Mouse (Mus musculus): Measurements from ENCODE around the gene Trim67. TPM values are rescaled to one million over a fixed set of nuclear protein-coding genes. Genes with fewer than 3 reads are reported as not detected.

Trim67 gene
- polyA plus RNA-seq, 1 experiment from 2014 or later, result 28.3 TPM

DNA sequence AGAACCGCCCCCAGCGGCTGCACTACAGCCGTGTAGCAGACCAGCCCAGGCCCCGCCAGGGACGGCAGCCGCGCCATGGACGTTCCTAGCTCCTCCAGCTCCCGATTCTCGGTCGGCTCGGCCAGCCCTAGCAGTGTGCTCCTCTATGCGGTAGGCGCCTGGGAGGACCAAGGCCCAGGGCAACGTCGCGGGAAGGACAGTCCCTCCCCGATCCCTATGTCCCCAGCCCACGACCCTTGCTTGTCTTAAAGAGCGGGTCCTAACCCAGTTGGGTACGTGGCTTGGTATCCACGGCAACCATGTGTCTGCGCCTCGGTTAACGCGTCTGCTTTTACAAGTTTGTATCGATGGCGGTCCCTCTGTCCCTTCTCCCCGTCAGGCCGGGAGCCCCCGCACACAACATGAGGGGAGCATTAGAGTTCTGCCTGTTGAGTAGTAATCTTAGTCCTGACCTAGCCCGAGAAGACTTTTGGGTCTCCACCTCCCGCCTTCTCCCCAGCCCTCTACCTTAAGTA is 70.3 kb downstream of the Trim67 start:
- ATAC-seq (ENCODE audit: low FRiP score), result peak; percentile 87
- under 1% methylated on average over 33 of the region's 33 CpGs for WGBS

DNA sequence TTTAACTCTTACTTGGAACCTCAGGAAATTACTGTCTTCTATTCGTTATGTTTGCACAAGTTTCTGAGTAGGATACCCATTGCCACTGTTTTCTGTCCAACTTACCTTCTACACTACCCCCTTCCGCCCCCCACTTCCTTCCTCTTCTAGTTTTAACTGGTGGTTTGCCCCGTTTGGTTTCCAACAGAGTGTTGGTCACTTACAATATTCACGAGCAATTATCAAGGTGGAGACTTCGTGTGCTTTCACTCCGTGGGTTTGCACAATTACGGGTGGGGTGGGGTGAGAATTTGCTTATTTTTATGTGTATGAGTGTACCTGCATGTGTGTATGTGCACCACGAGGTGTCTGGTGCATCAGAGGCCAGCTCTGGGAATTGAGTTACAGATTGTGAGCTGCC is 70.8 kb downstream of the Trim67 start:
- H3K27ac ChIP-seq (replicated peaks), result peak overlapping the region; percentile 94
- peaks cover 21% of the 10 kb centered on the region for H3K36me3 ChIP-seq
- 22% methylated on average over 8 of the region's 8 CpGs for WGBS
- peak overlapping the region; percentile 83 for H3K4me3 ChIP-seq (replicated peaks)
- no peaks in the 10 kb centered on the region for H3K27me3 ChIP-seq (replicated peaks)
- peak overlapping the region; percentile 79 for H3K4me2 ChIP-seq
- no peaks in the 10 kb centered on the region for H3K9me3 ChIP-seq (replicated peaks)
- peaks cover 27% of the 10 kb centered on the region for H3K4me1 ChIP-seq
- ATAC-seq (ENCODE audit: low FRiP score), result no peak
- H3K9ac ChIP-seq (replicated peaks), result peak overlapping the region; percentile 93

More for the DNA sequence above, 70.3 kb downstream of the Trim67 start:
- no peaks in the 10 kb centered on the region for H3K9me3 ChIP-seq (replicated peaks)
- H3K4me2 ChIP-seq, result peak overlapping the region; percentile 79
- peak overlapping the region; percentile 94 for H3K27ac ChIP-seq (replicated peaks)
- H3K36me3 ChIP-seq, result peaks cover 26% of the 10 kb centered on the region
- peak overlapping the region; percentile 83 for H3K4me3 ChIP-seq (replicated peaks)
- peak overlapping the region; percentile 93 for H3K9ac ChIP-seq (replicated peaks)
- H3K4me1 ChIP-seq, result peaks cover 27% of the 10 kb centered on the region
- H3K27me3 ChIP-seq (replicated peaks), result no peaks in the 10 kb centered on the region

DNA sequence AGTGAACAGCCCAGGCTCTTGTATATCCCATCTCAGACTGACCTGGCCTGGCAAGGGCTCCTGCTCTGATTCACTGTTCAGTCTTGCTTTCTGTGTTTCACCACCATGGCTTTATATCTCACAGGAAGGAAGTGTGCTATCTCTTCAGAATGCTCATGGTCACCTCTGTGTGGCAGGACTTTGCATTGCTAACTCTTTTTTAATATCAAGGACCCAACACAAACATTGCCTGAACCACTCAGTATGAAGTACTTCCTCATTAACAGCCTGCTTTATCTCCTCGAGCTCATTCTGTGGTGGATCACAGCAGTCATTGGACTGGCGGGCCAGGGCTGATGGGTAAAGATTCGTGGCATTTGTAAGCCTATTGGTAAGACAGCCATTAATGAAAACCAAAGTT is 73.8 kb downstream of the Trim67 start:
- peaks cover 16% of the 10 kb centered on the region for H3K36me3 ChIP-seq
- H3K4me1 ChIP-seq, result peaks cover 22% of the 10 kb centered on the region
- no peak overlapping the region for H3K4me3 ChIP-seq (replicated peaks)
- no peak overlapping the region for H3K9ac ChIP-seq (replicated peaks)
- H3K27ac ChIP-seq (replicated peaks), result no peak overlapping the region
- no peak overlapping the region for H3K4me2 ChIP-seq
- WGBS, result 87% methylated on average over 3 of the region's 3 CpGs
- ATAC-seq (ENCODE audit: low FRiP score), result no peak
- no peaks in the 10 kb centered on the region for H3K27me3 ChIP-seq (replicated peaks)
- no peaks in the 10 kb centered on the region for H3K9me3 ChIP-seq (replicated peaks)

DNA sequence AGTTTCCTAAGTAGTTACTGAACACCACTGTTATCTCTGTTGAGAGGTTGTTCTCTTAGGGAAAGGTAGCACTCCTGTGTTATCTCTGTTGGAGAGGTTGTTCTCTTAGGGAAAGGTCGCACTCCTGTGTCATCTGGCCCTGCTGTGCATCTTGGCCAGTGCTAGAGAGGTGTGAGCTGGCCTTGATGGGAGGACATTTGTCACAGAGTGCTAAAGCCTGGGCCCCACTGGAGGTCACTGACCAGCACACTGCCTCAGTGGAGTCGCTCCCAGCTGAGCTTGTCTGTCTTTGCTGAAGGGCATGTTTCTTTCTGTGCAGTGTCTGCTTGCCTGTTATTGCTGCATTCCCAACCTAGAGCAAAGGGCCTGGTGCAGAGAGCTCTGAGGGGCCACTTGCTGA is 74.2 kb downstream of the Trim67 start:
- Histone ChIP-seq H3K36me3 (peaks cover 21% of the 10 kb centered on the region), H3K27ac (replicated peaks) (no peak overlapping the region), H3K4me1 (peaks cover 18% of the 10 kb centered on the region), H3K4me2 (no peak overlapping the region), H3K4me3 (replicated peaks) (no peak overlapping the region), H3K9me3 (replicated peaks) (no peaks in the 10 kb centered on the region), H3K27me3 (replicated peaks) (no peaks in the 10 kb centered on the region), H3K9ac (replicated peaks) (no peak overlapping the region)
- WGBS, result 87% methylated on average over 2 of the region's 2 CpGs
- ATAC-seq (ENCODE audit: low FRiP score), result no peak

DNA sequence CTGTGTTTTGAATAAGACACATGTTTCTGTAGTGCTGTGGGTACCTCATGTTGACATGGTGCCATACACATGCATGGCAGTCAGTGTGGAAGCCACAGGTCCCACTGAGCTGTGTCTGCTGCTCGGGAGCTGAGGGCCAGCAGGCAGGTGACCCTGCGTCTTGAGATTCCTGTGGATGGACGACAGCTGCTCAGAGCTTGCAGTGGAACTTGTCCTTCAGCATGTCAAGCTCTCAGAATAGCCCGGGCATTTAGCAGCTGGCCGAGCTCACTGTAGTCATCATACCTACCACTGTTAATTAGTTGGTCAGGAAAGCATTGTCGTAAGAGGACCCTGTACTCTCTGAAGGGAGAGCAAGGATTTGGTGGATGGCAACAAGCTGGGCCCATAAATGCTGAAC is 76.8 kb downstream of the Trim67 start:
- Histone ChIP-seq H3K4me1 (peaks cover 6% of the 10 kb centered on the region; the same call in 1 of the 2 replicates), H3K4me2 (no peak overlapping the region), H3K27me3 (replicated peaks) (no peaks in the 10 kb centered on the region), H3K9ac (replicated peaks) (no peak overlapping the region), H3K27ac (replicated peaks) (no peak overlapping the region), H3K9me3 (replicated peaks) (no peaks in the 10 kb centered on the region), H3K36me3 (peaks cover 46% of the 10 kb centered on the region), H3K4me3 (replicated peaks) (no peak overlapping the region)
- no peak for ATAC-seq (ENCODE audit: low FRiP score)
- 76% methylated on average over 6 of the region's 6 CpGs for WGBS

DNA sequence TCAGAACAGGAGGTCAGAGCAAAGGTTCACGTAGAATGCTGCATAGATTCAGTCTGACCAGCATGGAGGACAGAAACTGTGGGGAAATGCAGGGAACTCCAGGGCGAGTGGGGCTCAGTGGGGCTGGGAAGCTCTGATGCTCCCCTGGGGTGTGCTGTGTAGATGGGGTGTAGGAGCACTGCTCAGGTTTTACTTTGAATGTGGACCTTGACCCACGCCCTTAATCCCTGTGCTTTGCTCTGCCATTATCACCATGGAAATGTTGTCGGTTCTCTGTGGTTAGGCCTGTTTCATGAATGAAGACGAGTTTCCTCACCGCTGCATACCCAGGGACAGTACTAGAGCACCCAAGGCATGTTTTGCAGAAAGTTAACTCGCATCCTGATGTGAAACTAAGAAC is 78.6 kb downstream of the Trim67 start:
- H3K27ac ChIP-seq (replicated peaks), result no peak overlapping the region
- H3K9me3 ChIP-seq (replicated peaks), result no peaks in the 10 kb centered on the region
- WGBS, result 96% methylated on average over 7 of the region's 7 CpGs
- no peak overlapping the region for H3K9ac ChIP-seq (replicated peaks)
- no peak for ATAC-seq (ENCODE audit: low FRiP score)
- H3K4me1 ChIP-seq, result 0 out of 2 replicates have a peak, but pooled peaks cover 3% of the 10 kb centered on the region
- no peaks in the 10 kb centered on the region for H3K27me3 ChIP-seq (replicated peaks)
- peaks cover 60% of the 10 kb centered on the region for H3K36me3 ChIP-seq
- no peak overlapping the region for H3K4me3 ChIP-seq (replicated peaks)
- no peak overlapping the region for H3K4me2 ChIP-seq

DNA sequence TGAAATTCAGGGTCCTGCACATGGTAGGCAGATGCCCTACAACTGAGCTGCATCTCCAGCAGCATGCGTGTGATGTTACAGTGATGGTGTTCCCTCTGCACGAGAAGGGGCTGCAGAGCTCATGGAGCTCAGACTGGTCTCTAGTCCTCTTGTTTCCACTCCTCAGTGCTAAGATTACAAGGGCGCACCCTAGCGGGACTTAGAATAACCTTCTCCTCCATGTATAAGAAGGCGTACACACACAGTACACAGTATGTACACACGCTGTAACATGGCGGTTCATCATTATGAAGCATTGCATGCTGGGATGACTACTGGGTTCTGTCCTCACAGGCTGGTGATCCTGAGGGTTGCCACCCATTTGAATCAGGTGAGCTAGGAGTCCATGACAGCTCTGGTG is 79.2 kb downstream of the Trim67 start:
- no peak overlapping the region for H3K9ac ChIP-seq (replicated peaks)
- H3K27ac ChIP-seq (replicated peaks), result no peak overlapping the region
- no peak overlapping the region for H3K4me3 ChIP-seq (replicated peaks)
- H3K36me3 ChIP-seq, result peaks cover 66% of the 10 kb centered on the region
- no peaks in the 10 kb centered on the region for H3K9me3 ChIP-seq (replicated peaks)
- no peak overlapping the region for H3K4me2 ChIP-seq
- no peaks in the 10 kb centered on the region for H3K27me3 ChIP-seq (replicated peaks)
- H3K4me1 ChIP-seq, result 0 out of 2 replicates have a peak, but pooled peaks cover 3% of the 10 kb centered on the region
- ATAC-seq (ENCODE audit: low FRiP score), result no peak
- 95% methylated on average over 7 of the region's 7 CpGs for WGBS

DNA sequence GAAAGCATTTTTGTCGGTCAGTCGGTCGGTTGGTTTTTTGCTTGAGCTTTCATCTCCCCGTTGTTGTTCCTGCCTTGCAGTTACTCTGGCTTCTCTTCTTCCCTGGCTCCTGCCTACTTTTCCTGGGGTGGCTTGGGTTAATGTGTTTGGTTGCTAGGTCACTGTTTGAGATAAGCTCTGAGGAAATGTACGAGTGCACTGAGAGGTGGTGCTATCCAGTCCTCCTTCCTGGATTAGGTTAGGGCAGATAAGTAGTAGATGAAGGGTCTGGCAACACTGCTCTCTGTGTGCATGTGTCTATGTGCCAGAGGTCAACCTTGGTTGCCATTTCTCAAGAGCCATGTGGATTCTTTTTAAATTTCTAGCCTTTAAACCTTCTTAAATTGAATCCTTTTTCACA is 79.8 kb downstream of the Trim67 start:
- H3K4me1 ChIP-seq, result no peaks in the 10 kb centered on the region
- H3K9me3 ChIP-seq (replicated peaks), result no peaks in the 10 kb centered on the region
- no peak for ATAC-seq (ENCODE audit: low FRiP score)
- H3K4me3 ChIP-seq (replicated peaks), result no peak overlapping the region
- H3K36me3 ChIP-seq, result peaks cover 71% of the 10 kb centered on the region
- no peaks in the 10 kb centered on the region for H3K27me3 ChIP-seq (replicated peaks)
- no peak overlapping the region for H3K4me2 ChIP-seq
- H3K27ac ChIP-seq (replicated peaks), result no peak overlapping the region
- H3K9ac ChIP-seq (replicated peaks), result no peak overlapping the region
- WGBS, result 96% methylated on average over 5 of the region's 5 CpGs

DNA sequence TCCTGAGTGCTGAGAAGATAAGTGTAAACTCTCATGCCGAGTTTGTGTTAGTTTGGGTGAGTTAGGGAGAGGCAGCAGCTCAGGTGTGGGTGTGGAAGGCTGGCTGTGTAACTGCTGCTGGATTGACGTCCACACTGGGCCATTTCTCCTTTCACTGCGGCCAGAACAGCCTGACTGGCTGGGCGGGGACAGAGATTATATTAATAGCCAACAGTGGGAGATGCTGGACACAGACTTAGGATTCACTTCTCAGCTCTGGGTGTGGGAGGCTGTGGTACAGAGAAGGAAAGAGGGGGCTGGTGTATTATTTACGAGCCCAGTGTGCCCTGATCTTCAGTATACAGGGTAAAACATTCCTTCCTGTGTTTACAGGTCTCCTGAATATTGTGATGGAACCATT is 85.2 kb downstream of the Trim67 start:
- WGBS, result 96% methylated on average over 5 of the region's 5 CpGs
- Histone ChIP-seq H3K9me3 (replicated peaks) (no peaks in the 10 kb centered on the region), H3K9ac (replicated peaks) (no peak overlapping the region), H3K27me3 (replicated peaks) (no peaks in the 10 kb centered on the region), H3K27ac (replicated peaks) (no peak overlapping the region), H3K36me3 (peaks cover 93% of the 10 kb centered on the region), H3K4me2 (no peak overlapping the region), H3K4me3 (replicated peaks) (no peak overlapping the region), H3K4me1 (no peaks in the 10 kb centered on the region)
- no peak for ATAC-seq (ENCODE audit: low FRiP score)

DNA sequence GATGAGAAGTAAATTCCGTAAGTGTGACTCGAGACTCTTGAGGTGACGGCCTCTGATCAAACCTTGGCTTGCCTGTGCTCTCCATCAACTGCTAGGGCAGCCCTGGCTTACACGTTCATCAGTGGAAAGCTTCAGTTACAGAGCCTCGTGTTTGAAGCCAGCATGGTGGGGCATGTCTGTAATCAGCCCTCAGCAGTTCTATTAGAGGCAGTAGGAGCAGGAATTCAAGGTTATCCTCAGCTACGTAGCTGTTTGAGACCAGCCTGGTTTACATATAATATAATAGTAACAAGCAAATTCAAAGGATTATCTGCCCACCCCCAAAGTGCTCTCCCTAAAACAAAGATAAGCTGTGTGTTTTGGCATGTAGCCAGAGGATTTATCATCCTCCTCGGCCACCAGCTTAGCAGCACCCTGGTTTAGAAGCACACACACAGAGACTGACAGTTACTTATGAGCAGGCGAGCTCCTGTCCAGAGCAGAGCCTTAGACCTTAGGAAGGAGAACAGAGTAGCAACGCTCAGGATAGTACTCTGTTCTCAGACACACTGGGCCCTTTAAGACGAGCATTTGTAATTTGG is 86.1 kb downstream of the Trim67 start:
- no peak for ATAC-seq (ENCODE audit: low FRiP score)
- H3K4me2 ChIP-seq, result no peak overlapping the region
- no peaks in the 10 kb centered on the region for H3K27me3 ChIP-seq (replicated peaks)
- peaks cover 93% of the 10 kb centered on the region for H3K36me3 ChIP-seq
- no peaks in the 10 kb centered on the region for H3K4me1 ChIP-seq
- no peak overlapping the region for H3K9ac ChIP-seq (replicated peaks)
- 86% methylated on average over 10 of the region's 10 CpGs for WGBS
- H3K4me3 ChIP-seq (replicated peaks), result no peak overlapping the region
- H3K9me3 ChIP-seq (replicated peaks), result no peaks in the 10 kb centered on the region
- H3K27ac ChIP-seq (replicated peaks), result no peak overlapping the region
